Mouse (Mus musculus) layer of hippocampus, postnatal 25 days (tissue): Measurements from ENCODE around the gene Vmn1r19. TPM values are rescaled to one million over a fixed set of nuclear protein-coding genes. Genes with fewer than 3 reads are reported as not detected.
"Not testable (repeated sequence)": the region's sequence is repeated elsewhere in the genome, so short reads cannot be mapped to it uniquely, and the experiment has no call there.

Experiments
- DNase-seq, 2 experiments: peaks; one replicate each; pipeline ENCODE4 v3.0.0; 2022; ENCODE audit warnings: mixed read lengths in 2 of 2, low spot score in 1 of 2; ENCODE audit errors: extremely low spot score in 1 of 2
- total RNA-seq, 2 experiments: library from RNA; stranded (reverse); gene quantifications; 2 replicates each; pipeline ENCODE4 v1.2.3; 2021

Gene Vmn1r19
- not detected for total RNA-seq

GRCm38 (mm10) chr6:57403480-57403879, at the start of gene Vmn1r19:
TSS of gene Vmn1r19 (plus strand) at chr6:57403780.
- not testable (repeated sequence) for DNase-seq

DNA sequence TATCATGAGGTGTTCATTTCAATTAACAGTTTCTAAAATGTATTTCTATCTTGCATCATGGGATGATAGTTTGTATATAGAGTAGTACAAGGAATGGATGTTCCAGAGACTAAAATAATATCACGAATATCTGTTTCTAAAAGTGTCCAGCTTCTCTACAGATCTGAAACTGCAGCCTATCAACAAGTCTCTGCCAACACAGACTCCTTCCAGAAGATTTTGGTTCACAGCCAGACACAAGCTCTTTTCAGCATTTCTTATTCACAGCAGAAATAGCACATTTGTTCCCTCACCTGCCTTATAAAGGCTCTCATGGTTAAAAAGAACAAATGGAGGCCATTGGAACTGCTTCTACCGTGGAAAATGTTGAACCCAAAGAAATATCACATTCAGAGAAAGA, 46.7 kb upstream of the Vmn1r19 start:
- no peak for DNase-seq

DNA sequence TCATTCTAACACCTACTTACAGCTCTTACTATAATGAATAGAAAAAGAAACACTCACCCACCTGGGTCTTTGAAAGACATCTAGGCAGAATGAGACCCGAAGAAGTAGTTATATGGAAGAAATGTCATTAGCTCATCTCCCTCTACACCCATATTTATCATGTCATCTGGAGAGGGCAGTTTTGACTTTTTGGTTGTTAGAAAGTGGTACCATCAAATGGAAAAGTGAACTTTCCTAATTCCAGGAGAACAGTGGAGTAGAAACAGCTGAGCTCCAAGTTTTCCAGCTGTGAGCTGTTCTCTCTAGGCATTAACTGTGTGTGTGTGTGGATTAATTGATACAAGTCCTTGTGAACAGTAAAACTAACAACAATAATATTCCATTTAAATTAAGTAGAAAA, 40.0 kb upstream of the Vmn1r19 start, which contains the start of gene Vmn1r17:
TSS of gene Vmn1r17 (minus strand) at position 101 of the 400 bp plus-strand sequence.
- no peak for DNase-seq

- DNase-seq, result not testable (repeated sequence)
Observed at GRCm38 (mm10) chr6:57365866-57366265, 37.7 kb upstream of the Vmn1r19 start.

DNA sequence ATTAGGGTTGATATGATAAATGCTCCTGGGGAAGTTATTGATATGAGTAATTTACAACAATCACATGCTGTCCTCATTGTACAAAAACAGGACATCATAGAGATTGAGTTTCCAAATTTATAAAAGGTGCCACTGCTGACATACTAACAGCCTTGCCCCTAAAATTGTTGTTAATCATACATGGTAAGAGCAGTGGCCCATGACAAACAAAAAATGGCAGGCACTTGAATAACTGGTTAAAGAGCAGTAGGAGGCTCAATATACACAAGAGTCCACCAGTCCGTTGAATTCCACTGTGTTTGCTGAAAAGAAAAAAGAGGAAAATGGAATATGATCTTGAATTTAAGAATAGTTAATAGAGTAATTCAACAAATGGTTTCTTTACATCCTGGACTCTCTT, 36.1 kb upstream of the Vmn1r19 start:
- no peak for DNase-seq

DNA sequence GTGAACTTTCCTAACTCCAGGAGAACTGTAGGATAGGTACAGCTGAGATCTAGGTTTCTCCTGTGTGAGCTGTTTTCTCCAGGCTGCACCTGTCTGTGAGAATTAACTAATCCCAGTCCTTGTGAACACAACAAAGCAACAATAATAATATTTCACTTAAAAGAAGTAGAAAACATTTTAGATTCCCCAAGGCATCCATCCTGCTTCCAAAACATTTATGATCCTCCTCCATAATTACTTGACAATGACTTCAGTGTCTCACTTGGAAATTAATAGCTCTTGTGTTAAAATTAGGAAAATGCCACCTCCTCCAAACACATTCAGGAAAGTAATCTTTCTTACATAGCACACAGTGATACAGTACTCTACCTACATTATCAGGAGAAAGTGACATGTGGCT, 7.9 kb upstream of the Vmn1r19 start, which contains the start of gene Vmn1r18:
TSS of gene Vmn1r18 (minus strand) at position 101 of the 400 bp plus-strand sequence.
- DNase-seq, result no peak

GRCm38 (mm10) chr6:57428630-57429029, 25.1 kb downstream of the Vmn1r19 start, which contains the start of gene Vmn1r20:
TSS of gene Vmn1r20 (plus strand) at chr6:57428930.
- DNase-seq, result no peak

DNA sequence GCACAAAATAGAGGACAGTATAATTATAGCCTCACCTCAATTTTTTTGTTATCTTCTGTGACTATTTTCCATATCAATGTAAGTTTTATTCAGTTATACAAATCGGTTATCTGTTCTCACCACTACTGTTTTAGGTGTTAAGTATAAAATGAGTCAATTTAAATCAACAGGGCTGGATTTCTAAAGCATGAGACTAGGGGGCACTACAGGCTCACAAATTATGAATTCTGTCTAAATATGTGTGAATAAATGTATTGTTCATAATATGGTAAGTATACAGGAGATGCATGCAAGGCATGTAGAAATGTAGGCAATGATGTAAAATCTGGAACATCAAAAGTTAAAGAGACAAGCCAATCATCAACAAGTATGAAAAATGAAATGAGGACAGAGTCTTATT, 27.6 kb downstream of the Vmn1r19 start:
- no peak for DNase-seq

Other genes with a start within 250 kb of the Vmn1r19 start
- not detected for gene Vmn1r12, start 246.9 kb upstream of the Vmn1r19 start, total RNA-seq
- not detected for gene Vmn1r13, start 200.5 kb upstream of the Vmn1r19 start, total RNA-seq
- not detected for gene Vmn1r14, start 172.1 kb upstream of the Vmn1r19 start, total RNA-seq
- not detected for gene Vmn1r15, start 145.8 kb upstream of the Vmn1r19 start, total RNA-seq
- not detected for gene Vmn1r16, start 74.3 kb upstream of the Vmn1r19 start, total RNA-seq
- gene Vmn1r17, start 40.1 kb upstream of the Vmn1r19 start, total RNA-seq, result not detected
- under 1 TPM in 1 of 2 experiments, not detected in 1; 0.05 TPM for gene Vmn1r18, start 8.0 kb upstream of the Vmn1r19 start, total RNA-seq
- not detected for gene Vmn1r20, start 25.1 kb downstream of the Vmn1r19 start, total RNA-seq
- 10 to 100 TPM; 65.7 to 69.1 TPM for gene Ppm1k, start 131.7 kb downstream of the Vmn1r19 start, total RNA-seq
- gene Herc6, start 177.2 kb downstream of the Vmn1r19 start, total RNA-seq, result 1 to 10 TPM; 4.2 to 4.3 TPM